Mouse (Mus musculus): ENCODE measurements around the gene Slc23a4.

DNA sequence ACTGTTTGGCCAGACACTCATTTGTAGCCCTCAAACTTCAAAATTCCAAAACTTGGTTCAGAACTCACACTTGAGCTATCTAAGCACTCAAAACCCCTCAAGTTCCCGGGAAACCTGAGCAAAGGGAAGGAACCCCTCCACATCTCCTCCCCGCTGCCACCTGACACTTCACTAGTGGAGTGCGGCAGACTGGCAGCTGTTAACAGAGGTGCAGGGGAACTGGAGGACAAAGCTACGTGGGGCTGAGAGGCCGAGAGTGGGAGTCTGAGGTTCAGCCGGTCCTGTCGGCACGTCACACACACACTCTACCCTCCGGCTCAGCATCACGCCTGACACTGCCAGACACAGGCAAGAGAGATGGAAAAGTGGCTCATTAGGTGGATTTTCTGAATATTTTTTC, 84.4 kb downstream of the Slc23a4 start:
- TF ChIP-seq POLR2A (IDR thresholded peaks at IDR 0.05; ENCODE audit: insufficient read depth, low read depth, low read length) (no peak), CTCF (IDR thresholded peaks at IDR 0.05) (no peak)
